Mouse (Mus musculus) heart, postnatal 0 days (tissue): ENCODE data around the gene Ifit2.

Source experiments
- CTCF ChIP-seq: IDR thresholded peaks from 2 replicates; pipeline ENCODE4 v1.5.1; 2016; ENCODE audit warnings: antibody characterized with exemption, control low read depth, low read depth
- EP300 ChIP-seq: IDR thresholded peaks from 2 replicates; pipeline ENCODE4 v1.6.1; 2016; ENCODE audit warnings: antibody characterized with exemption, low read depth

GRCm38 (mm10) chr19:34511528-34511927 is 39.0 kb upstream of the Ifit2 start:
- TF ChIP-seq CTCF (no peak), EP300 (no peak)
